Mouse (Mus musculus) Muller cell, postnatal 12 days (primary cell): ENCODE data around the gene Igsf8.
A peak's percentile ranks its signal among the peaks of the same experiment; 100 is the strongest.

Experiments used
- DNase-seq: peaks from one replicate; pipeline ENCODE4 v3.0.0-alpha.2; 2015; ENCODE audit errors: inconsistent ontology term

Igsf8 gene

DNA sequence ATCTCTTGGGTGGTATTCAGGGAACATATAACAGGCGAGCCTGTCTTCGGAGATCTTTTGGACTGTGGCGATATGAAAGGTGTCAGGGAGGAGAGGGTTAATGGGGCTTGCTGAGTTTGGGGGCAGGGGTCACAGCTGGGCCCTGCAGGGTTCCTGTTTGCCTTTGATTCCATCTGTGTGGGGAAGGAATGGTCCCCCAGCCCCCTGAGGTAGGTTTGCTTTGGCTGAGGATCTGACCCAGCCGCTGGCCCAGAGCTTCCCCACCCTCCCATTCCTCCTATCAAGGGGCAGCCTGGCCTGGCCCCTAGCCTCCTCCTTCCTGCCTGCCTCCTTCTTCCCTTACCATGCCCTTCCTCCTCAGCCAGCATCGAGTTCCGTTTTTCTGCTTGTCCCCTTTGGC lies 41.4 kb downstream of the Igsf8 start:
- no peak for DNase-seq

DNA sequence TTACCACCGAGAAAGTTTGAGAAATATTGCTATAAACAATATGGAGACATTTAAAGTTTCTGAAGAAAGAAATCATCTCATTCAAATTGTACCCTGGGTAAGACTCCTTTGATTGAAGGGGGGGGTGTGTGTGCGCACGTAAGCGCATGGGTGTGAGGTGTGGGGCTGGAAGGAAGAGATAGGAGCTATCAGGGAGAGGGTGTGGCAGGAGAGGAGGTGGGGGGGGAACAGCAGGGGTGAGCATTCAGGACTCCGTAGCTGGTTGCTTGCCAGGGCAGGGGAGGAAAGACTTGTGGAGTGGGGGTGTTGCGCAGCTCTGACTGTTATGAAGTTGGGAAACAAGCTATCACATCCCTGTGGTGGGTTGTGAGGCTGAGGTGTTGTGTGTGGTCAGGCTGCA lies 43.0 kb downstream of the Igsf8 start:
- no peak for DNase-seq

DNA sequence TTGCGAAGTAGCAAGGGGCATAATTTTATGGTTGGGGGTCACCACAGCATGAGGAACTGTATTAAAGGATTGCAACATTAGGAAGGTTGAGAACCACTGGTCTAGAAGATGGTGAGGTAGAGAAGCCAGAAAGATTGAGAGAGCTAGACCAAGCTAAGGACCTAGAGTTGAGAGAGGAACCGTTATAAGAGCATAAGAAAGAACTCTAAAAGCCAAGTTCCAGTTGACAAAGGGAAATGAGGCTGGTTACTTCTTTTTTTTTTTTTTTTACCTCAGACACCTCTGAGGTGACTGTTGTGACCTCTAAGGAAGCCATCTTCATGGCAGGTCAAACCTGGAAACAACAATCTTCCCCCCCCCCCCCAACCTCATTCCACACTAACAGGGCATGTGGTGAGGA lies 43.7 kb downstream of the Igsf8 start:
- no peak for DNase-seq

DNA sequence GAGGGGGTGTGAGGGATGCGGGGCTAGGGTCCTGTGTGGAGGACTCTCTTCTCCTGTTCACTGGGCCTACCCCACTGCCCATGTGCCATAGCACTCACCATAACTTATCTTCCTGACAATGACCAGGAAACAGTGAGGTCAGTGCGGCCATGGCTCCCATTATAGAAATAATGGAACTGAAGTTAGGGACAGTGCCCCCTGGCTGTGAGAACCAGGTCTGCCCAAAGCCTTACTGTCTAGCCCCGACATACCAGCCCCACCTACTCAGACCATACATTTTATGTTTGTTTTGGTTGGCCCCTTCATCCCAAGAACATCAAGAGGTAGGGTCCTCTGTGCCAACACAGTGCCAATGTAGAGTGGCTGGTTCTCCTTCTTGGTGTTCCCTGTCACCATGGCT lies 44.2 kb downstream of the Igsf8 start:
- DNase-seq: no peak

DNA sequence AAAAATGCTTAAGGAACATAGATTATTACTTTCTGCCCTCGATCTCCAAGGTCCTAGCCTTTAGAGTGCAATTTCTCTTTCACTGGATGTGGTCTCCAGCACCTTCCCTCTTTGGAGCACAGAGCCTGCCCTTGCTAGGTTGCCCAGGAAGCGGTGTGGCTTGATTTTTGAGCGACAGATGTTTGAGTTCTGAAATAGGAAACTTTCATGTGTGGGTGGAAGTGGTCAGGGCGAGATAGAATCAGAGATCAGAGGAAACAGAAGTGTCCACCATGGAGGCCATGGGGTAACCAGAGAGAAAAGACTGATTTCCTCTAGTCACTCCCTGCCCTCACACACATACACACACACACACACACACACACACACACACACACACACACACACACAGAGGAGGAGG lies 44.8 kb downstream of the Igsf8 start:
- DNase-seq: no peak

DNA sequence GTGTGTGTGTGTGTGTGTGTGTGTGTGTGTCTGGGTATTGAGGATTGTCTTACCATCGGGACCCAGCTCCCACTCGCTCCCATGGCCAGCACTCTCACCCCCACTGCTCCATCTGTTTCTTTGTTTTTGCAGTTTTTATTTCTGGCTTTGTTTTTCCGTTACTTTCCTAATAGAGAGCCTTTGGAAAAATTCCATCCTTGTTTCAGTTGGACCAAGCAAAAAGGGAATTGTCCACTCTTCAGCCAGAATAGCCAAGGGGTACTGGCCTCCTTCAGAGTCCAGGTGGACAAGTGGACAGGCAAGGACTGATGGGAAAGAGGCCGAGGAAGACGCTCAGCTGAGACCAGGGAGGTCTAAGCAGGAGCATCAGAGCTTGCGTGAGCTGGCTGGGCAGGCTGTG lies 45.4 kb downstream of the Igsf8 start:
- DNase-seq: no peak

DNA sequence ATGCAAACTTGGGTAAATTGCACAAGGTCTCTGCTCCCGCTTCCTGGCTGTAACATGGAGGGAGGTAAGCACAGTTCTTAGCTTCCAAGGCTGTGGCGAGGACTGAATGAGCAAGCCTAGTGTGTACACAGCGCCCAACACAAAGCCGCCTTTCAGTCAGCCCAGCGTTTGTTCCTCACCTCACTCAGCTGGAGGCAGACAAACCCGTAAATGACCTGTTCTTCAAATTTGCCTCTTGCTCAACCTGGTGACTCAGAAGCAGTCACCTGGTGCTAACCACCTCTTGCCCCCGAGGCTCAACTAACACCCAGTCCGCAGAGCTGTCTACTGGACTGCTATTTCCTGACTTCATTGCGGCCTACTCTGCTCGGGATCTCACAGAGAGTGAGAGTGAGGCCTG lies 46.5 kb downstream of the Igsf8 start:
- DNase-seq: no peak

DNA sequence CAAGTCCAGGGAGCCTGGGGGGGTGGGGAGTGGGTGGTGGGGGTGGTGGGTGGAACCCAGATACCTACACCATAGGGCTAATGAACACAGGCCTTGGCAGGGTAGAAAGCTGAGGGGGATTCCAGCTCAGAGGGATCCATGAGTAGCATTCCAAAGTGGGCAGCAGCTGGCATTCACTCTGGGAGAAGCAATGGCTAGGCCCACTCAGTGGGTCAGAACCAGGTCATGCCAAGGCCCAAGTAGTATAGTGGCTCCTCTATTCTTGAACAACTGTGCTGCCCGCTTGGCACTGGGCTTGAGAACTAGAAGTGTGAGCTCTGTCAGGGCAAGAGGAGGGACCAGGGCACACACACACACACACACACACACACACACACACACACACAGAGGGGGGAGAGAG lies 47.0 kb downstream of the Igsf8 start:
- DNase-seq: no peak

DNA sequence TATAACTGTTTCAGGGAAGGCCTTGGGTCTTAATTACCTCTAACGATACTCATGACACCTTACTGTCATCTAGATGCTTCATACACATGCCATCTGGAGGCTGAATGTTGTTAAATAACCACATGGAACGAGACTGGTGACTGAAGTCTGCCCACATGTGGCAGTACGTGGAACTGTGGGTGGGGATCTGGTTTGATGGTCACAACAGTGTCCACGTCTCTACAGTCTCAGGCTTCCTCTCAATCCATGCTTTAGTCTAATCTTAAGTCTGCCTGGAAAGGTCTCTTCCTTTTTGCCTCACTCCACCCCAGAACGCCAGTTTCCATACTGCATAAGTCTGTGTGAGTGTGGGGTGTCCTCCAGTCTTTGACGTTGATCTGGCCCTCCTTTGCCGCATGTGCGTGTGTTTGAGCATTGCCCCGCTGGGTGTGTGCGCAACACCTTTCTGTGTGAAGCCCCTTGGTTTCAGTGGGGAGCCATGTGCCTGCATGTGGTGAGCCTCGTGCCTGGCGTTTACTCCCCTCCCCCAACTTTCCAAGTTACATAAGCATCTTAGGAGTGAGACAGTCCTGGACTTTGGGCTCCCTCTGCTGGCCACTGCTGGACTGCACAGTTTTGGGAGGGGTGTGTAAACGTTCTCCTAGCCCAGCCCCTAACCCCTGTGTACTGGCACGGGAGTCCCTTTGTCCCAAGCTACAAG lies 48.4 kb downstream of the Igsf8 start:
- peak; percentile 90 for DNase-seq

DNA sequence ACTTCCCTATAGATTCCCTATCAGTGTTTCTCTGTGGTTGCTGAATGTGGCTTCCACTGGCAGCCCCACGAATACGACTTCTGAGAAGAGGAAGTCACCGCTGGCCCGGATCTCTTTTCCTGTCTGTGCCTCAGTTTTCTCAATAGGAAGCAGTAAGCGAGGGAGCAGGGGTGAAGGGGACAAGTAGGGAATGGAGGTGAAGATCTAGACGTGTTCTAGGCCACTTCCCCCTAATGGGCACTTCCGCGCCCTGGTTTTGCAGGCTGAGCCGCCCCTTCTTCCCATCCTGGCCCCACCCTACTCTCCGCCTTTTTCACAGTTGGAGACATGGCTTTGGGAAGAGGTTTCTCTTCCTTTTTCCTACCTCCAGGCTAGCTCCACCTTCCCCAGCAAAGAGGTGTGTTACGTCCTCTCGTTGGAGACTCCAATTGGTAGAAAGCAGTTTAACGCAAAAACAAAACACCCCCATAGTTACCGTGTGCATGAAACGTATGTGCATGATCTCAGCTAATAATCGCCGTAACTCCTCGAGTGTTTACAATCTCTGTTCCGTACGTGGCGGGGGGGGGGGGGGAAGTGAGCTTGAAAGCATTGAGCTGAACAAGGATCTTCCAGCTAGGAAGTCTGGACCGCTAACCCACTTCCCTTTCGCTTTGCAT lies 49.9 kb downstream of the Igsf8 start:
- peak; percentile 70 for DNase-seq

DNA sequence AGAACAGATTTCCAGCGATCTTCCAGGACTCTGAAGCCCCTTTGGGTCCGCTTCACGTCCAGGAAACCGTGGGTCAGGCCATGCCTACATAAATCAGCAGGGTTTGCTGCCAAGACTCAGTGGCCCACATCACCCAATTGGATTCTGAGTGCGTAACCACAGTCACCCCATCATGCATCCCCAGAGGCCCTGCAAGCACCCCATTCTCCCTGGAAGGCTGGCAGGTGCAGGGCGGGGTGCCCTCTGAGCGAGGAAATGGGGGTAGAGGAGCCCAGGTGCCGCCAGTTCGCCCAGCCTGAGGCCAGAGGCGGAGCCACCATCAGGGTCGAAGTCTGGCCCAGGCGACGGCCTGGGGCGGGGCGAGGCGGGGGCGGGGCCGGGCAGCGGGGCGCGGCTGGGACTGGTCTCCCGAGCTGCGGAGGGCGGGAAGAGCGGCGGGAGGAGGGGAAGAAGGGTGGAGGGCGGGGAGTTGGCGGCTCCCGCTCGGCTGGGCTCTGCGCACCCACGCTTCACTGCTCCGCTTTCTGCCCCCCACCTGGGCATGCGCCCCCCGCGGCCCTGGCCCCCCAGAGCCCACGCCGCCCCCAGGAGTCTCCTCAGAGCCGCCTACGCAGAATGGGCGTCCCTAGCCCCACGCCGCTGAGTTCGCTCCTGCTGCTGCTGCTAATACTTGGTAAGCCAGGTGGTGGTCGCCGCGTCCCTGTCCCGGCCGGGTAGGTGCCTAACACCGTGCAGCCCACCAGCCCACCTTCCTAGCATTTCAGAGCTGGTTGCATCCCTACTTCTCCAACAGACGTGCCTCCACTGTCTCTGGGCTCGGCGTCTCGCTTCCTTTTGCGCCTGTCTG lies 50.7 kb downstream of the Igsf8 start:
- peak; percentile 95 for DNase-seq

DNA sequence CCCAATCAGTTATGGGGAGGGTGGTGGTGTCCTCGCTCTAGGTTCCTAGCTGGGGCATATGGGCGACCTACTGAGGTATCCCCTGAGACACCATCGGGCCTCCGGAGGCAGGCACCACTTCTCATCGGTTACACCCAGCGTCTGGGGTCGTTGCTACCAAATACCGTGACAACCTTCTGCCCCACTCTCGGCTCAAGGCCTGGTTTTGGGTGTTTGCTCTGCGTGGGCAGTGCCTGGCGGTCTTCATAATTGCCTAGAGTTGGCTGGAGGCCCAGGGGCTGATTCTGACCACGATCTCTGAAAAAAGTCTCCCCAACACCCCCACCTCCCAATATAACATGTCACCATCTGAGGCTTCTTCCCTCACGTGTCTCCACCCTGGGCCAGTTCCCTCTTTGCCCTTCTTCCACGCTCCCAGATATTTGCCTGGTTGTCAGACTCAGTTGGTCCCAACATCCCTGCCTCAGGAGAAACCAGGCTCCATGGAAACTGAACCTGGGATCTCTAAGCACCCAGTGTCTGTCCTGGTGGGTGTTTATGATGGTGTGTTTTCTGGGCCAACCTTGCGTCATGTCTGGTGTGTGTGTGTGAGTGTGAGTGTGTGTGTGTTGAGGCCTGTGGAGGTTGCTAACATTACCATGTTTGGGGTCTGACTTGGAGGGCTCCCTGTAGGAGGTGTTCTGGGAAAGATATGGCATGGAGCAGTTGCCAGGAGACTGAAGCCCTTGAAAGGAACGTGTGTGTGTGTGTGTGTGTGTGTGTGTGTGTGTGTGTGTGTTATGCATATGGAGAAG lies 51.5 kb downstream of the Igsf8 start:
- DNase-seq: peak; percentile 58

DNA sequence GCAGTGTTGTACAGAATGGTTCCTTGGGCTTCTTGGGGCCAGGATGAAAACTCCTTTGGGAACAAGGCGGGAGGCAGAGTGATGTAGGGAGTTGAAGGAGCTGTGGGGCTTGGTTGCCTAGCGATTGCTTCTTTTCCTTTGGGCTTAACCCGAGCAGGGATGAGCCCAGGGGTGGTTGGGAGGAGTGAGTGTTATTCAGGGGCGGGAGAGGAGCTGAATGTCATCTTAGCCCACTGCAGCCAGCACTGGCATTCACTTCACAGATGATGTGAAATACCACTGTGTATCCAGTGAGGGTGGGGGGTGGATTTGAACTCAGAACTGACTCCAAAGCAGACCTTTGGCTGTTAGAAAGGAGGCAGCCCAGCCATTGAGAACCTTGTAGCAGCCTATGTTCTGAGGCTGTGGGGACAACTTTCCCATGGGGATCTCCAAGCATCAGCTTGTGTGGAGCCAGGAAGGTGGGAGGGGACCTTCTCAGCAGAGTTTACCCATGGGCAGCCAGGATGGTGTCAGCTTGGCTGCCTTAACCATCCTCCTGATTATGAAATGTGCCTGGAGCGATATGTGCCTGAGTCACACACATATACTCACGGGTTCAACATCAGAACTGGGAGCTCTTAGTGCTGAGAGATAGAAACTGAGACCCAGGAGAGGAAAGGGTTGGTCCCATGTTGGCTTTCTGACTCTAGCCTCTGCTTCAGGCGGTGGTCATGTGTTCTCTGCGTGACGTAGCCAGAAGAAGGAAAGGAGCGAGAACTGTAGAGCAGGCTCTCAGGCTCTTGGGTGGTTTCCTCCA lies 52.4 kb downstream of the Igsf8 start:
- DNase-seq: no peak

DNA sequence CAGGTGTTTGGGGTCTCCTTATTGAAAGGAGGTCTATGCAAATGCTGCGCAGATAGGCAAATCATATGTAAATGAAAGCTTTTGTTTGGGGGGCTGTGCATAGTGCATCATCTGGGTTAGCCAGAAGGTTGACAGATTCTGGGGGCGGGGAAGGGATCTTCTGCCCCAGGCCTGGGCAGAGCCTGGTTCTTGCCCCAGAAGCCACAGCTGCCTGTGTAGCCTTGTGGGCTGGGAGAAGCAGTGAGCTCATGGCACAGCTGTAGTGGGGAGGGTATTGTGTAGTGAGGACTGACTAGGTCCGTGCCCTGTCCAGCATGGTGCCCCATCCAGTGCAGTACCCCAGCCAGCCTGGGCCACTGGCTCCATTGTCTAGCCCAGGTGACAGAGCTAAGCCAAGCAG lies 53.5 kb downstream of the Igsf8 start:
- DNase-seq: no peak

DNA sequence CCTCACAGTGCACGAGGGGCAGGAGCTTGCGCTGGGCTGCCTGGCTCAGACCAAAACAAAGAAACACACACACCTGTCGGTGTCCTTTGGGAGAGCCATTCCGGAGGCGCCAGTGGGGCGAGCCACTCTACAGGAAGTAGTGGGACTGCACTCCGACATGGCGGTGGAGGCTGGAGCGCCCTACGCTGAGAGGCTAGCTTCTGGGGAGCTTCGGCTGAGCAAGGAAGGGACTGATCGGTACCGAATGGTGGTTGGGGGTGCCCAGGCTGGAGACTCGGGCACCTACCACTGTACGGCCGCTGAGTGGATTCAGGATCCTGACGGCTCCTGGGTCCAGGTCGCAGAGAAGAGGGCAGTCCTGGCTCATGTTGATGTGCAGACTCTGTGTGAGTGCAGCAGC lies 56.0 kb downstream of the Igsf8 start:
- no peak for DNase-seq

DNA sequence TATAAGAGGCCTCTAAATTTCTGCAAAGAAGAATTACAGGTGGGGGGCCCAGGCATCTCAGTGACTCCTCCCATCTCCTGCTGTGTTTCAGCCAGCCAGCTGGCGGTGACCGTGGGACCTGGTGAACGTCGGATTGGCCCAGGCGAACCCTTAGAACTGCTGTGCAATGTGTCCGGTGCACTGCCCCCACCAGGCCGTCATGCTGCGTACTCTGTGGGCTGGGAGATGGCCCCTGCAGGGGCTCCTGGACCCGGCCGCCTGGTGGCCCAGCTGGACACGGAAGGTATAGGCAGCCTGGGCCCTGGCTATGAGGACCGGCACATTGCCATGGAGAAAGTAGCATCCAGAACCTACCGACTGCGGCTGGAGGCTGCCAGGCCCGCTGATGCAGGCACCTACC lies 56.5 kb downstream of the Igsf8 start:
- no peak for DNase-seq

DNA sequence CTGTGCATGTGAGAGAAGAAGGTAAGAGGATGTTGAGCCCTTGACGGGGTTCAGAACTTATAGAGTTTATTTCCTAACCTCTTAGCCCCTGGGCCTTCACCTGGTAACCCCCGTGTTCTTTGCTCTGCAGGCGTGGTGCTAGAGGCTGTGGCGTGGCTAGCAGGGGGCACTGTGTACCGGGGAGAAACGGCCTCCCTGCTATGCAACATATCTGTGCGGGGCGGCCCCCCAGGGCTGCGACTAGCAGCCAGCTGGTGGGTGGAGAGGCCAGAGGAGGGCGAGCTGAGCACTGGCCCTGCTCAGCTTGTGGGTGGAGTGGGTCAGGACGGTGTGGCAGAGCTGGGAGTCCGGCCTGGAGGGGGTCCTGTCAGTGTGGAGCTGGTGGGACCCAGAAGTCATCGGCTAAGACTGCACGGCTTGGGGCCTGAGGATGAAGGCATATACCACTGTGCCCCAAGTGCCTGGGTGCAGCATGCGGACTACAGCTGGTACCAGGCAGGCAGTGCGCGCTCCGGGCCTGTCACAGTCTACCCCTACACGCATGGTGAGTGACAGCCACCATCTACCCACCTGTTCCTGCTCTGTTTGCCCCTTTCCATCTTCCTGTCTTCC lies 57.1 kb downstream of the Igsf8 start:
- DNase-seq: no peak

DNA sequence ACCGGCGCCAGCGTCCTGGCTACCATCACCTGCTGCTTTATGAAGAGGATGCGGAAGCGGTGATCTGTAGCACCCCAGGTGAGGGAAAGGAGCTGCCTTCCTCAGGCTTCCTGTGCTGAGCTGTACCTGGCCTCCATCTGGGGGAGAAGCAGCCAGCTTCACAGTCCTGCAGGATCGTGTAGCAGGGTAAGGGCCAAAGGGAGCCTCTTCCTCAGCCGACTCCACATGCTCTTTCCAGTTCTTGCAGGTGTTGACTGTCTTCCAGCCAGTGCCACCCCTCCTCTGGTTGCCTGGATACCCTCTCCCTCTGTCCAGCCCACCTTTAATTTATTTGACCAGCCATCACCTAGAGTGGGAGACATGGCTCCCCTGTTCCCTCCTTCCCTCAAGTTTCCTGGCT lies 57.9 kb downstream of the Igsf8 start:
- no peak for DNase-seq

DNA sequence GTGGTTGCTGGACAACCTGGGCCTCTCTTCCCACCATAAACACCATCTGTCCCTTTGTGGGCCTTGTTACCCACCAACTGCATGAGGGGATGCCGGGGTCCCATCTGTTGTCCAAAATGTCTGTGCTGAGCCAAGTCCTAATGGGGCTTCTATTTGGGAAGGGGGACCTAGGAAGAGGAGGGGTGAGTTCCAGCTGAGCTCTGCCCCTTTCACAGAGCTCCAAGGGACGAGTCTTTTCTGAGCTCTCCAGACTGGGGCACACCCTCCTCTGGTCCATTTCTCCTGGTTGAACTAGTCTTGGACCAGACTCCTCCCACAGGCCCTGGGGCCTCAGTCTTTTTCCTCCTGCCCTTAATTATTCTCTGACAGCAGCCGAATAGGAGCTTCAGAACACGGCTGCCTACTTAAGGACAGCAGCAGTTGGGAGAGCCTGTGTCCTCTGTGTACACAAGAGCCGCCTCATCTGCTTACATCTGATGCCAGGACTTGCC lies 58.5 kb downstream of the Igsf8 start:
- DNase-seq: no peak

DNA sequence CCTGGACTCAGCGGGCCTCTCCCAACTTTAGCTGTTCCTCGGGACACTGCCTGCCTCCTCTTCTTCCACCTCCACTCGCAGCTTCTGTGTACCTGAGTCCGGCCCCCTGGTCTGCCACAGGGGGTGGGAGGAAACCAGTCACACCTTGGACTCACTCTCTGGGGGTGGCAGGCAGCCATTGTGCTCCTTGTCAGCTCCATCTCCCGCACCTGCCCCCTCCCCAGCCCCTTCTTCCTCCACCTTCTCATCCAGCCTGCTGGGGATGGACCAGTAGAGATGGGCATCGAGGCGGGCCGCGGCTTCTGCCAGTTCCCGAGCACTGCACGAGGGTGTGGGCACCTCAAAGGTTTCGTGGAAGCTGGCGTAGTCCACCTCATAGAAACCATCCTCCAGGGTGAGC lies 61.3 kb downstream of the Igsf8 start:
- no peak for DNase-seq

DNA sequence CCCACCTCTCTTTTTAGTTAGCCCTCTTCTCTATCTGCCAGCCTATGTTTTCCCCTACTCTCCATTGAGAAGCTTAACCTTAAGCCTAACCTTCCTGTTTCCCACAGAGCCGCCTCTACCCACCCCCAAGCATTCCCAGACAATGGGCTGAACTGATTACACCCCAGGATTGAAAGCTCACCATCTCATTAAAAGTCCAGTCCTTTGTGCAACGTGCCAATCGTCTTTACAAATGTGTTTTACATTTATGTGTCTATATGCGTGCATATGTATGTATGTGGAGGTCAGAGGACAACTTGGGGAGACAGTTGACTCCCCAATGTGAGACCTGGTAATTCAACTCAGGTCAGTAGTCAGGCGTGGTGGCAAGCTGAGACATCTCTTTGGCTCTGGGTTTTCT lies 61.9 kb downstream of the Igsf8 start:
- no peak for DNase-seq
